Mouse (Mus musculus) cerebellum, postnatal 10 days (tissue): ENCODE measurements around the gene Spdye4b.
"Not testable (repeated sequence)": the region's sequence is repeated elsewhere in the genome, so short reads cannot be mapped to it uniquely, and the experiment has no call there.

ENCODE experiments used
- DNase-seq, 2 experiments: peaks; one replicate each; pipeline ENCODE4 v3.0.0; 2021; ENCODE audit warnings: mixed read lengths in 2 of 2

Gene Spdye4b

DNA sequence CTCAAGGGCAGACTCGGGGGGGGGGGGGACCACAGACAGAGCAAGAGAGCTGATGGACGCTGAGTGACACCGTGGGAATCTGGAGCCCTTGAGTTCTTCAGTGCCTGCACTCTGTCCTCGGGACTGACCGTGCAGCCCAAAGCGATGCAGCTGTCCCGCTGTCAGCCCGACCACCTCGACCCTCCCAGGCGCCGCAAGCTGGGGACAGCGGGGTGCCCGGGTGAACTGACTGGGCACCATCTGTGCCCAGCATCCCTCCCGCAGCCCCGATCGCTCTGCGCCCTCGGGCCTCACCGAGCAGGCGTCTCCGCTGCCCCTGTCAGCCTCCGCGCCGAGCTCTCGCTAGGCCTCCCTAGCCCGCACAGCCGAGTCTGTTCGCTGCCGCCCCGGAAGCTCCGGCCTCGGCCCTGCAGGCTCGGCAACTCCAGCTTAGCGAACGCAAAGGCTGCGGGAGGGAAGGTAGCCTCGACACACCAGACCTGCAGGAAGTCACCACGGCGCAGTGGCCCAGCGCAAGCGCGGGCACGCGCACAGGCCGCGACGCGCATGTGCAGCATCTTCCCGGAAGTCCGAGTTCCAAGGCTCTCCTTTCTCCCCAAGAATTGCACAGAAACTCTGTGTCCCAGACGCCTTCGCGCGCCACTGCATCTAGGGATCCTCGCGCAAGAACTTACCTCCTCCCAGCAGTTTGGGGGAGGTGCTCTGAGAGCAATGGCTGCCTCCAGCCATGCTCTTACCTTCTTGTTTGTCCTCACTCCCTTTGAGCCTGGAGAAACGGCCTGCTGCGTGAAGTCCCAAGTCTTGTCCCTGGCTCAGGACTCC, at the start of gene Spdye4b, which contains the start of gene Rbak:
Gene Spdye4b (plus strand): TSS at position 763 of the 822 bp plus-strand sequence.
Gene Rbak (minus strand): TSS at position 521 of the 822 bp plus-strand sequence.
- DNase-seq: peak; percentile 92 to 96

DNA sequence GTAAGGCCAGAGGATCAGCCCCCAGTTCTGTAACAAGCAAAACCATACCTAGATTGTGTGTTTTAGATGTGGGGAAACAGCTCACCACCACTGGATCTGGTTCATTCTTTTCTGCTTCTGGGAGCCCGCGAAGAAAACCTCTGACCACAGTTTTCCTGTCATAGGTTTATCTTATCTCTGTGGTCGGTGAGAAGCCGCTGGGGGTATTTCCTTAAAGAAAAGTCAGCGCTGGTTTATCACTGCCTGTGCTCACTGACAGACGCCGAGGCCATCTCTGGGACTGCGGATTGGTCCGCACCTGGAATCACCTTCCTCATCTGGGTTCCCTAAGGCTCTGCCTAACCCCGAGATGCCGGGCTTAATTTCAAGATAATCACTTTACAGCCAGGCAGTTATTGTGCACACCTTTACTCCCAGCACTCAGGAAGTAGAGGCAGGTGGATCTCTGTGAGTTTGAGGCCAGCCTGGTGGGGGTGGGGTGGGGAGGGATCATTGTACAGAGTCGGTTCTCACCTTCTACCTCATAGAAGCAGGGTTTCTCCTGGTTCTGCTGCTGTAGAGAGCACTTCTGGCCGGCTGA, 47.8 kb upstream of the Spdye4b start:
- no peak for DNase-seq

DNA sequence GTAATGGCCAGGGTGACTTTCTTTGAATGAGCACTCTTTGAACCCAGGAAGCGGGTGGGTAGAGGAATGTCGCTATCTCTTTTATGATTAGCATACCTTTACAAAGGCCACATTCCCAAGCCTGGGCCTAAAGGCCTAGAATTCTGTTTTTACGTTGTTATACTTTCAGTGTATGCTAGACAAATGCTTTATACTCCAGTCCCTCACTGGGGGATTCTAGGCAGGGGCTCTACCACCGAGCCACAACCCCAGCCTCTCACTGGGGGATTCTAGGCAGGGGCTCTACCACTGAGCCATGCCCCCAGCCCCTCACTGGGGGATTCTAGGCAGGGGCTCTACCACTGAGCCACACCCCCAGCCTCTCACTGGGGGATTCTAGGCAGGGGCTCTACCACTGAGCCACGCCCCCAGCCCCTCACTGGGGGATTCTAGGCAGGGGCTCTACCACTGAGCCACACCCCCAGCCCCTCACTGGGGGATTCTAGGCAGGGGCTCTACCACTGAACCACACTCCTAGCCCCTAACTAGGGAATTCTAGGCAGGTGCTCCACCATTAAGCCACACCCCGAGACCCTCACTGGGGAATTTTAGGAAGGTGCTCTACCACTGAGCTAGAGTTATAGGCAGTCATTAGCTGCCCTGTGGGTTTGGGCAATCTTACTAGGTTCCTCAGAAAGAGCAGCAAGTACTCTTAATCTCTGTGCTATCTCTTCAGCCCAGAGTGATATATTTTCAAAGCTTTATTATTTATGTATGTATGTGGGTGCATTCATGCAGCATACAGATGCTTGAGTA, 46.4 kb upstream of the Spdye4b start:
- not testable (repeated sequence) for DNase-seq

DNA sequence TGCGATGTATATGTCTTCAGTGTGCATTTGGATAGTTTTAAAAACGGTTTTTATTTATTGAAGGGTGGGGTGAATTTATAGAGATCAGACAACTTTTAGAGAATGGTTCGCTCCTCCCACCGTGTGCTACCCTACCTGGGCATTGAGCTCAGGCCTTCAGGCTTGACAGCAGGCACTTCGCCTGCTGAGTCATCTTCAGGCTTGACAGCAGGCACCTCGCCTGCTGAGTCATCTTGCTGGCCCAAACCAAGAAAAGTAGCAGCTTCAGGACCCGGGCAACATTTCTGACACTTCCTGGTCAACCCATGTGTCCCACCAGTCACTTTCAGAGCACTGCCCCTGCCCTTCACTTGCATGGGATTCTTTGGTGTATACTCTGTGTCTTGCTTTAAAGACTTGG, 45.8 kb upstream of the Spdye4b start:
- no peak for DNase-seq

DNA sequence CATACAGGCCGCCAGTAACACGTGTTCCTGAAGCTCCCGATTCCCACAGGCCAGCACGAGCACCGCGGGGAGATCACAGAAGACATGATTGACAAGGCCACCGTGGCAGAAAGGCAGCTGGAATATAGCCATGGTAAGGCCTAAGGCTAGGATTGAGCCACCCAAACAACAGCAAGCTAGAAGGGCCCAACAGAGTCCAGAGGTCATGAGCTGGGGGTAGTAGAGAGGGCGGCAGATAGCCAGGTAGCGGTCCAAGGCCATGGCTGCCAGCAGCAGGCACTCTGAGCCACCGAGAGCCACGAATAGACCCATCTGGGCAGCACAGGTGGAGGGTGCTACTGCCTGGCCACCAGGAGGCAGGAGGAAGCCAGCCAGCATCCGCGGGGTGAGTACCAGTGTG, 43.2 kb upstream of the Spdye4b start:
- DNase-seq: no peak

DNA sequence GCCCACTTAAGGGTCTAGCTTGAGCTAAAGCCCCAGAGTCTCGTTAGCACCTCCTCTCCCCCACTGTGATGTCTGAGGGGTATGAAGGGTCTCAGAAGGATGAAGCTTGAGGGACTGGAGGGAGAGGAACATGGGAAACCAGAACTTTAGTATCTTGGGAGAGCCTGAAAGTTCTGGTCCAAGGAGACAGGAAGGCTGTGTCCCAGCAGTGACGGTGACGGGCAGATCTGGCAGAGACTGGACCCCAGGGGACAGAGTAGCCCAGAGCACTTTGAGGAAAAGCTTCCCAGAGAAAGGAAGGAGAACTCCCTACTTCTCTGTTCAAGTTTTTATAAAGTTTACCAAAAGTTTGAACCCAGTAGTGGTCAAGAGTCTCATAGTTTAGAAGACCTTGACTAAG, 33.3 kb upstream of the Spdye4b start, which contains the start of gene Olfr718-ps1:
Gene Olfr718-ps1 (minus strand): TSS at position 101 of the 400 bp plus-strand sequence.
- DNase-seq: no peak

DNA sequence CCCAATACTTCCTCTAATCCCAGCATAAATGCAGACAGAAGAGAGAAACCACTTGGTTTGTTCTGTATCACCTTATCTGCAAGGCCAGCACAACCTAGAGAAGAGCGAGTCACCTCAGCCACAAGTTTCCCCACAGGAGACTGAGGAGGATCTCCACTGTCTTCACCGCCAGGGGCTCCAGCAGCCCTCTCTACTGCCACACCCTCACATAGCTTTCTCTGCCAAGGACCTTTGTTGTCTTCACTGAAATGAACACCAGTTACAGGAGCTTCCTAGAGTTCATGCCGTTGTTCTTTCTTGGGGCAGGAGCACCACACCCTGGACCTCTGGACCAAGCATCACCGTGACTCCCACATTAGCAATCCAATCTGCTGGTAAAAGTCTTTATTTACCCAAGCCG, 32.2 kb upstream of the Spdye4b start:
- no peak for DNase-seq

DNA sequence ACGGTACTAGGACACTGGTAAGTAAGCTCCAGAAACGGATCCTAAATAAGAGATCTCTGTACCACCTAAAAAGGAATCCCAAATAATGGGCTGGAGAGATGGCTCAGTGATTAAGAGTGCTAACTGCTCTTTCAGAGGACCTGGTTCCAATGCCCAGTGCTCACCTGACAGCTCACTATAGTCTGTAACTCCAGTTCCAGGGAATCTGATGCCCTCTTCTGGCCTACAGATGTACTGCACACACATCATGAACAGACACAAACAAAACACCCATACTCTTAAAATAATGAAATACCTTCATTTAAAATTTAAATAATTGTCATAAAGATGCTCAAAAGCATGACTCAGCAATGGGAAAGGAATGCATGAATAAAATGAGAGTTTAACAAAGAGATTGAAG, 31.3 kb upstream of the Spdye4b start:
- no peak for DNase-seq

DNA sequence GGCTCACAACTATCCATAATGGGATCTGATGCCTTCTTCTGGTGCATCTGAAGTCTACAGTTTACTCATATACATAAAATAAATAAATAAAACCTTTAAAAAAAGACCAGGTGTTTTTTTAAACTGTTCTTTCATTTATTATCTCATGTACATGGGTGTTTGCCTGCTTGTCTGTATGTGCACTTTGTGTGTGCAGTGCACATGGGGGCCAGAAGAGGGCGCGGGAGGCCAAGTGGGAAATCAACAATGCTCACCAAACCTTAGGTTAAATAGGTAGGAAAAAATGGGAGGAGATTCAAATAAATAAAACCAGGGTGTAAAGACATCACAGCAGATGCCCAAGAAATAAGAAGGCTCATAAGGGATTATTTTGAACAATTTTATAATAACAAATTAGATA, 30.8 kb upstream of the Spdye4b start:
- no peak for DNase-seq

DNA sequence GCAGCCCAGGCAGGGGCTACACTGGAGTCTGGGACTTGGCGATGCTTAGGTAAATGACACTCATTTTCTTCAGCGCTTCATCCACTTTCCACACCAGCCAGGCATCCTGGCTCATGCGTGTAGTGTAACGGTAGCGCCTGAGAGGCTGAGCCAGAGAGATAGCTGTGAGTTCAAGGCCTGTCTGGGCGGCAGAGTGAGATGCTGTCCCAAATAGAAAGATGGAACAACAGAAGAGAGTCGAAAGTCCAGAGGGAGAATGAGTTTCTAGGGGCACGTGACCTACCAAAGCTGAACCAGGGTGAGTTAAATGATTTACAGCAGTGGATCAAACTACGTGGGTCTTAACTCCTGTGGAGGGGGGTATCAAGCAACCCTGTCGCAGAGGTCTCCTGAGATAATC, 27.1 kb upstream of the Spdye4b start:
- no peak for DNase-seq

DNA sequence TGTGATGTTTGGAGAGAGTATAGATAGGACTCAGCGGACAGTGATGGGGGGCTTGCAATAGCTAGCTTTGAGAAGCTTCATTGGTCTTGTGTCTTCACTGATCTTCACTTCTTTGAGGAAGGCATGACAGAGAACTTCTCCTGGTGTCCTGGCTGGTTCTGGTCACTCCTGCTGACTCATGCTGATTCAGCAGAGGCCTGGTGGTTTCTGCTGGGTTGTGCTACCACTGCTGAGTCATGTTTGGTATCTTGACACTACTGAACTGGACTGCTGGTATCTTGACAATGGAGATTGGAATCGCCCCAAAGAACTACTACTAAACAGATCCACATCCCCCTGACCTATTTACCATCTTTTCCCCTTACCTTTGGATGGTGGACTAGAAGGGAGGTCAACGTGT, 25.3 kb upstream of the Spdye4b start:
- no peak for DNase-seq

DNA sequence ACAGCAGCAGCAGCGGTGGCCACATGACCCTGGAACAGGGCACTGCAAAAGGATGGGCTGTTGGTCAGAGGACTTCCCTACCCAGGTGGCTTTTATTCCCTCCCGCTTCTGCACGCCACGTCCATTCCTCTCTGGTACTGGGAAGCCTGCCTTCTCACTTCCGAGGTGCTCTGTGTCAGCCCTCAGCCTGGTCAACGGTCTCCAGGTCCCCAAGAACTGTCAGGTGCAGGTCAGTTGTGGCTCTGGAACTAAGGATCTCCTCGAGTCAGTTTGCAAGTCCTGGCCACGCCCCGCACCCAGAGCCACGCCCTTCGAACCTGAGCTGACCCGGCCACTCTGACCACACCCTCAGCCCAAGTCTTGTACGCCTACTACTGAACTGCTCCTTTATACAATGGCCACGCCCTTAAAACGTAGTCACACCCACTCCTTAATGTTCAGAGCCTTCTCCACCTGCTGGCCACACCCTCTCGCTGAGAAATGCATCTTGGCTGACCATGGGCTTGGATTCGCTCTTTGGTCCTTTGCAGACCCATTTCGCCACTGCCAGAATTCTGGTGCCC, 15.2 kb upstream of the Spdye4b start:
- DNase-seq: no peak

DNA sequence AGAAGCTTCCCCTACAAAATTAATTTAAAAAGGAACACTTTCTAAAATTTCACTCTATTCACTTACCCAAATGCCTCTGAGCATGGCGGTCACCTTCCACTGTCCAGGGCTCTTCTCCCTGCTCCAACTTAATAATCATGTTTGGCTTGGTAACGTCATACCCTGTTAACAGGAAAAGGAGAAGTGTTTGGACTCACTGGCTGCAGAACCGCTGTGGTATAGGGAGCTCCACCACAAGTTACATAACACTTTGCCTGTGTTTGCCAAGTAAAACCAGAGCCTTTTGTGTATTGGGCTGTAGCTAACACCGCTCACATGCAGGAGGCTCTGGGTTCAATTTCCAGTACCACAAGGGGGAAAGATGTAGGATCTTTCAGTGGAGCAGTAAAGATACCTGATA, 4.8 kb upstream of the Spdye4b start:
- DNase-seq: no peak

DNA sequence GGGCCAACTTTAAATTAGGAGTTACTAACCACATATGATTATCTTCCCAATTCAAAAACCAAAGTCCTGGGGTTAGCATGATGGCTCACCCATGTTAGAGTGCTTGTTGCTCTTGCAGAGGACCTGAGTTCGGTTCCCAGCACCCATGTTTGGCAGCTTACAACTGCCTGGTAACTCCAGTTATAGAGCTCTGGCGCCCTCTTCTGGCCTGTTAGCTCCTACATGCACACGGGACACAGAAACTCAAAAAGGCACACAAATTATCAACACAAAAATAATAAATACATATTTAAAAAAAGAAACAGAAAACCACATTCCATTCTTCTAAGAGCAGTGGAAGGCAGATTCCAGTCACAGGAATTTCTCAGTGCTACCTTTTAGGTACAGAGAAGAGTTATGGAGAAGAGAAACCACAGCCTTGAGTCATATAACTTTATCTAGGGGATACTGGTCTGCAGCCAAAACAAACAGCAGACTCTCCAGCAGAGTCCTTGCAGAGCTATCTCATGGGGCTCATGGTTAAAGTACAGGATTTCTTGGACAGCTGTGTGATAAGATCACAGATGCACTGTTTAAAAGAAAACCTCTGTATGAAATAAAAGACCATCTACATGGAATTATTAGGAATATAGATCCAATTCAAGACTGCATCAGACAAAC, 3.1 kb upstream of the Spdye4b start:
- DNase-seq: peak; percentile 34 to 45

DNA sequence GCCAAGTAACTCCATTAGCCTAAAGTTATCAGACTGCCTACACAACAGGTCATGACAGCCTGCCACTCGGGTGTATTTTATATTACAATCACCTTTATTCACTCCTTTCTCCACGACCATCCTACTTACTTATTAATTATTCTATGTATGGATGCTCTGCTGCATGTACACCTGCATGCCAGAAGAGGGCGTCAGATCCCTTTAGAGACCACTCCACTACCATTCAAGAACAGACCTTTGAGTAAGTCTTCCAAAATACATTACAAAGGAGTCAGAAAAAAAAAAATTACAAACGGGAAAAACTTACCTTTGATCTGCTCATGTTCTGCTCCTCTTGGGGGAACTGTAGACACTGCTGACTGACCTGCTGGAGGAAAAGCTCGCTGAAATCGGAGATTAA, 1.6 kb upstream of the Spdye4b start:
- DNase-seq: peak; percentile 45 to 56

DNA sequence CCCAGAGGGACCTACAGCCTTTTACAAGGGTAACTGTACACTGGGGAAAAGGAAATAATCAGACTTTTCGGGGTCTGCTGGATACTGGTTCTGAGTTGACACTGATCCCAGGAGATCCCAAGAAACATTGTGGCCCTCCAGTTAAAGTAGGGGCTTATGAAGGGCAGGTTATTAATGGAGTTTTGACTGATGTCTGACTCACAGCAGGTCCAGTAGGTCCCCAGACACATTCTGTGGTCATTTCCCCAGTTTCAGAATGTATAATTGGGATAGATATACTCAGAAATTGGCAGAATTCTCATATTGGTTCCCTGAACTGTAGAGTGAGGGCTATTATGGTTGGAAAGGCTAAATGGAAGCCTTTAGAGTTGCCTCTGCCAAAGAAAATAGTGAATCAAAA, 7.2 kb downstream of the Spdye4b start:
- not testable (repeated sequence) for DNase-seq

DNA sequence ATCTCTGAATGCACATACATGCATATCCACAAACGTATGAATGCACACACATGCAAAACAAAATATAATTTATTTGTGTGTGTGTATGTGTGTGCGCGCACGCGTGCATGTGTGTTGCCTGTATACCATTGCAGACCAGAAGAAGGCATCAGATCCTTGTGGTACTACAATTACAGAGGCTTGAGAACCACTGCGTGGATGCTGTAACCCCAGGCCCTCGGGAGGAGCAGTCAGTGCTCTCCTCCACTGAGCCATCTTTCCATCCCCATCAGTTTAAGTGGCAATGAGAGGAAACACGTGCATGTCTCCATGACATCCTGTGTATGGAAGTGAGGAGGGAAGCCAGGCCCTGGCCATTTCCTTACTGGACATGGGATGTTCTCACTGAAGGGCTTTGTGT, 12.0 kb downstream of the Spdye4b start:
- DNase-seq: no peak

DNA sequence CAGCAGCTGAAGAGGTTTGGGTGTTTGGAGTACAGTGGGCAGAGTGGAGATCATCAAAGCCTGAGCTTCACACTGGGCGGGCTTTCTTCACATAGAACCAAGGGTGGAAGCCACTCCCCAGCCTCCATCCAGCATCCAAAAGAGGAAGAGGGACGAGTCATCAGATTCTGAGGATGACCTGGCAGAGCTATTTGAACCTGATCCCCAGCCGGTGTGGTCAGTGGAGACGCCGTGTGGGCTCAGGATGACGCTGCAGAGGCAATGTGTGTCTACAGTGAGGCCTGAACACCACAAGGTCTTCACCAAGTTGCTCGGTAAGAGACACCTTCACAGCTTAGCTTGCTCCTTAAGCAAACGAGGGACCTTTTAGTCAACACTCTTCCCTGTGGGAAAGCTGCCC, 13.9 kb downstream of the Spdye4b start:
- DNase-seq: not testable (repeated sequence)

DNA sequence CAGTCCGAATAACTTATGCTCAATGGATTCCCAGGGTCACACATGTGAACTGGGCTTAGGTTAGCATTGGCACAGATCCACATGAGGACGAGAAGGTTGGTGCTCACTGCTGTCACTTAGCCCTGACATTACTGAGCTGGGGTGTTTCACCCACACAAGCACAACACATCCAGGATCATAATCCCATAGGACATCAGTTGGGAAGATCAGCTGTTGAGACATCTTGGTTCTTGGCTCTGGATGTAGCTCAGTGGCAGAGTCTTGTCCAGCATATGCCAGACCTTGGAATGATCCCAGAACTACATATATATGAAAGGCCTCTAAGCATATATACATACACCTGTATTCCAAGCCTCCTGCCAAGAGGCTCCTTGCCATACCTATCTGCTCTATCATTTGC, 14.3 kb downstream of the Spdye4b start:
- DNase-seq: no peak

DNA sequence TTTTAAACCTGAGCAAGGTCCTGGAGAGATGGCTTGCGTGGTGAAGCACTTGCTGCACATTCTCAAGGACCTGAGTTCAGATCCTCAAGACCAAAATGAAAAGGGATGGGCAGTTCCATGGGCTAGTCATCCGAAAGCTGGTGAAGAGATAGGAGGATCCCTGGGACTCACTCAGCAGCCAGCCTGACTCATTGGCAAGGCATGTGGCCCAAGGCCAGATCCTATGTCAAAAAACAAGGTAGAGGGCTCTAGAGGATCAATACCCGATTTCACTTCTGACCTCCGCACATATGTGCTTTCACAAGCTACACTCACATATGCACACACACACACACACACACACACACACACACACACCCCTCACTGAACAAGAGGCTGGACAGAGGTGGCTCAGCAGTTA, 15.7 kb downstream of the Spdye4b start:
- no peak for DNase-seq

DNA sequence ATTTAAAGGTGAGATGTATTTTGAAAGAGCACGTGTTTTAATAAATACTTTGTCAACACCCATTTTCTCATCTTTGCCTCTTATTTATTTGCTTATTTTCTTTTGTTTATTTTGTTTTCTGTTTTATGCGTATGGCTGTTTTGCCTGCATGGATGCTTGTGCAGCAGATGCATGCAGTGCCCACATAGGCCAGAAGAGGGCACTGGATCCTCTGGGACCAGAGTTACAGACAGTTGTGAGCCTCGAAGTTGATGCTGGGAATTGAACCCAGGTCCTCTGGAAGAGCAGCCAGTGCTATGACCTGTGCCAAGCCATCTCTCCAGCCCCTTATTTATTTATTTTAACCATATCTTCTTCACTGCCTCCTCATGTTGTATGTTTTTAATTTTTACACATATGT, 24.2 kb downstream of the Spdye4b start:
- DNase-seq: peak; percentile 16 to 33

DNA sequence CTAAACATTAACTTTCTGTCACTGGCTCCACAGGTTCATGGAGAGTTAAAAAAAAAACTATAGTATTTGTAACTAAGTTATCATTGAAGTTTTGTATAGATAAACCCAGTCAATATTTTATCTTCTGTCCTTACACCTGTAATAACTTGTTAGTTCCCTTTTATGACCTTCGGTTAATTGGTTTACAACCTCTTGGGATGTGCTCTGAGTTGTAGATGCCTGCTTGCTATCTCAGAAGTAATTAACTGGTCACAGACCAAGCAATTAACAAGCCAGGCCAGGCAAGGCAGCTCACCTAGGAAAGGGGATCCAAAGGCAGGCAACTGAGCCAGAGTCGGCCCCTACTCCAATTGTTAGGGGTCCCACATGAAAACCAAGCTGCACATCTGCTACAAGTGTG, 33.0 kb downstream of the Spdye4b start:
- no peak for DNase-seq

DNA sequence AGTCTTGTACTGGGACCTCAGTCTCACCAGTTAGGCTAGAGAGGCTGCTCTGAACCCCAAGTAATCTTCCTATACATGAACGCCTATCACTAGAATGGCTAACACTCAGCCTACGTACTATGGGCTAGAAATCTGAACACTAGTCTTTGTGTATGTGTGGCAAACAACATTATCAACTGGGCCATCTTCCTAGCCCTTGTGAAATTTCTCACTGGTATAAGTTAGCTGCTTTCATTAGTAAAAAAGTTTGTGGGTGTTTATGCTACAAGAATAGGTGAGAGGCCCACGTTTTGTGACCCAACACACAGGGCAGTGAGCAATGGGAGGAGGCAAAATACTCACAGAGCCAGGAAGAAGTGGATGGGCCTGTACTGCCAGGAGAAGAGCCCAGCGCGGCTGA, 40.2 kb downstream of the Spdye4b start:
- no peak for DNase-seq
